Mouse (Mus musculus): Measurements from ENCODE around the gene Csnk1g2.
A peak's percentile ranks its signal among the peaks of the same experiment; 100 is the strongest.

The Csnk1g2 gene

DNA sequence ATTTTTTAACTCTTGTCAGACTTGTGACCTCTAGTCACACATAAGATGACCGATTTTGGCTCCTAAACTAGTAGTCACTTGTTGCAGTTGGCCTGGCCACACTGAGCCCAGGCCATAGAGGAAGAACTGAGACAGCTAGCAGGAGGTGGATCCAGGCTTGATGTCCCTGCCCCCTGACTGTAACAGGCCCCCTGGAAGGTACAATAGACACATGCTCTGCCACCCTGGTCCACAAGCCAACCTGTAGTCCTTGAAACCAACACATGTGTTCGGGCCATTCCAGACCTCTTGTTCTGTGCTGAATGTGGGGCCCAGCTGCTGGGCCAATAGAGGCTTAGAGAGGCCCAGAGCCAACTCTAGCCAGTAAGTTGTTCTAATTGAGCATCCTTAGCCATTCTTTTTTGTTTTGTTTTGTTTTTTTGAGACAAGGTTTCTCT lies 57.6 kb downstream of the Csnk1g2 start:
- DNase-seq, result no peak

DNA sequence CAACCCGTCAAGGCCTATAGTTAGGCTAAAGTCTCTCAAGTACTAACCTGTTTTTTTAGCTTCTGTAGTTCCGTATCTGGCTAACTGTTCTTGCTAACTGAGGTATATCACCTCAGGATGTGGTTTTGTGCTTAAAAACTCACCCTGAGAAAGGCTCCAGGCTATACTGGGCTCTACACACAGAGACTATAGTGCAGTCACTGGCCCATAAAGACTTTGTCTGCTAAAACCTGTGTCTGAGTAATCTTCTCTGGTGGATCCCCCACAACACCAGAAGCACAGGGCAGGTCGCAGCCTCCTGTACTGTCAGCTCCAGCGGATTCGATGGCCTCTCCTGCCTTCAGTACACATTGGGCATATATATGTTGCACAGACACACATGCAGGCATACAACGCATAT lies 59.4 kb downstream of the Csnk1g2 start:
- DNase-seq, result no peak

DNA sequence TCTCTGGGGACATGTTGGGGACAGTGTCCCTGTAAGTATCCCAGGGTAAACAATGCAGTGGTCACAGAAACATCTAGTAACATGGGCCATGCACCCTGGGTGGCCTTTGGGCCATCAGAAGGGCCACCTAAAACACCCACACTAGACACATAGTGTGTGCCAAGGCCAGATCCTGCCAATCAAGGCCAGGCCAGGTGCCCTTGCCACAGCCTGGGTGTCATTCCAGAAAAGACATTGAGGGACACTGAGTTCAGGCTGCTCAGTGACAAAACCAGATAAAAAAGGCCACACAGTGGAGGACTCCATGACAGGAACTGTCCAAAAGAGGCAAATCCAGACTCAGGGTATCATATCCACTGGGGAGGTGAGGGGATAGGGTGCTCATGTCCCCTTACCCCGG lies 61.0 kb downstream of the Csnk1g2 start:
- DNase-seq, result no peak

DNA sequence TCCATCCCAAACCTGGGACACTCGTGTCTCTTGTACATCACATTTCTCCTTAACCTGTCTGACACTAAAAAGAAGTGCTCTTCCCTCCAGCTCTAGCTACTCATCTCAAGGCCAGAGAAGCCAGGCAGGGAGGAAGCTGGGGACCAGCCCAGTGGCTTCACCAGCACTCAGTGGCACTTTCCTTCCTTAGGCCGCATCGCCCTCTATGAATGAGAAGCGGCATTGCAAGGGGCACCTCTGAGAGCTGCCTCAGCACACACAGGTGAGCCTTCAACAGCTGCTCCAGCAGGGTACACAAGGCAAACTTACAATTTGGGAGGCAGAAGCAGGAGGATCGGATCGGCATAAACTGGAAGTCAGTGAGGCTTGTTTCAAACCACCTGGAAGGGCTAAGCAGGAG lies 61.6 kb downstream of the Csnk1g2 start:
- peak; percentile 85 to 87 for DNase-seq

DNA sequence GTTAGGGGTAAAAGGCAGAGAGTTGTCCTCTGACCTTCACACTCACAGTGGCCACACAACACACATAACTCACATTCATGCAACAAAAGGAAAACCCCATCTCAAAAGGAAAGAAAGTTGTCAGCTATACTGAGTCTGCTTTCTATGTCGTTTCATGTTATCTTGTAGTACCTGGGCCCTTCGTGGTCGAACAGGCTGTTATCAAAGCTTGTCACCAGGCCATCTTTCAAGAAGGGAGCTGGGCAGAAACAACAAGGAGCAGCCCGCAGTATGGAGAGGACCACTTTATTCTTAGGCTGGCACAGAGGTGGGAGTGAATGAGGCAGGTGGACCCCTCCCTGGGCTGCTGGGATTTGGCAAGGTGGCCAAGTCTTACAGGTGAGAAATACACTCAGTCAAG lies 62.3 kb downstream of the Csnk1g2 start:
- DNase-seq, result no peak

DNA sequence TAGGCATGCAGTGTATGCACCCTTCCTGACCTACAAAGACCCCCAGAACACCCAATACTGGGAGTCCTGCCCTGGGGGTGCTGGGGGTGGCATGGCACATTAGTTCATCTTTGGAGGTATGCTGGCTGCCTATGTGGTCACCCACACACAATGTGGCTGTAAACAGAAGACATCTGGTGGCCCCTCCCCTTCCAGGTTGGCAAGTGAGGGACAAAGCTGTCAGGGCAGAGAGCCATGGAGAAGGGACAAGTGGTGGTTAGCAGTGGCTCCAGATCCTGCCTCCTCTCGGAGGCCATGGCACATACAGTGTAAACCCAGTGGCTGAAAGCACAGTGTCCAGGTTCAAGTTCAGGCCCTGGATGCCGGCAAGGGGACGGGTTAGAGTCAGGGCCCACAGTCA lies 64.0 kb downstream of the Csnk1g2 start:
- no peak for DNase-seq

DNA sequence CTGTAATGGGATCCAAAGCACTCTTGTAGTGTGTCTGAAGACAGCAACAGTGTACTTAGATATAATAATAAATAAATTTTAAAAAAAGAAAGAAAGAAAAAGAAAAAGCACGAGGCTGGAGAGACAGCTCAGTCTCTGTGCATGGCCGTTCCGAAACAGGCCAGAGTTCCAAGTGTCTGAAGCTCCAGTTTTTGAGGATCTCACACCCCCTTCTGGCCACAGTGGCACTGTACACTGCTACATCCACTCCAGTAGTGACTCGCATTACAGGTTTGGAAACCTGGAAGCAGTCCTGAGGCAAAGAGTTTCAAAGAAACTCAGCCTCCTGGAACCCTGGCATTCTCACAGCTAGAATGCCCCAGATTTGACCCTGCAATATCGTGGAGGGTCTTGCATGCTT lies 65.2 kb downstream of the Csnk1g2 start:
- peak; percentile 88 for DNase-seq
